27 mouse cellular contexts compared by ENCODE assay signal in genomic region chr4:137194106-137194505, GRCm38 (mm10).
DNase-seq lines count a peak whose midpoint lies in the region.
"Had no signal": no experiment of that assay in that cellular context is flagged by ENCODE, and none has a peak within 500 bp of the region (broad histone marks: within the 10 kb centered on the region; RNA-seq: fewer than 3 reads in every experiment).

No protein-coding gene starts in this region.

- whole genome bisulfite sequencing in limb, embryonic 10.5 days = 79% methylated on average over 11 of the region's 11 CpGs

- no peak overlapping the region for H3K27ac ChIP-seq in limb, embryonic 10.5 days
- H3K27ac ChIP-seq: embryonic facial prominence, embryonic 12.5 days; embryonic facial prominence, embryonic 15.5 days; forebrain, embryonic 12.5 days; forebrain, embryonic 15.5 days; heart, embryonic 15.5 days; hindbrain, embryonic 10.5 days; hindbrain, embryonic 13.5 days; intestine, embryonic 15.5 days had no signal

- H3K9me3 ChIP-seq in limb, embryonic 10.5 days (replicated peaks) = no peaks in the 10 kb centered on the region
- H3K9me3 ChIP-seq: embryonic facial prominence, embryonic 12.5 days; embryonic facial prominence, embryonic 15.5 days; forebrain, embryonic 12.5 days; forebrain, embryonic 15.5 days; G1E; heart, embryonic 12.5 days; heart, embryonic 15.5 days; hindbrain, embryonic 10.5 days; hindbrain, embryonic 13.5 days; intestine, embryonic 15.5 days had no signal

- intact Hi-C loops in gastrocnemius, postnatal 14 days (cut with DNase I; ENCODE audit: low total_unique reads) = no loop called here

- peak; percentile 85 for DNase-seq in gastrocnemius, adult 18-20 months (ENCODE audit: low spot score)
- no peak for DNase-seq in gastrocnemius, postnatal 4 days (ENCODE audit: low spot score in 2 of 2)
- peak; percentile 71 for DNase-seq in gastrocnemius, postnatal 14 days
- DNase-seq in skeletal muscle tissue, adult 2 months (ENCODE audit: low read depth, low spot score) = peak; percentile 89
- DNase-seq in cerebellum, postnatal 25 days = no peak
- DNase-seq in limb, embryonic 10.5 days (ENCODE audit: low spot score) = no peak
- DNase-seq: adrenal gland, postnatal 10 days; adrenal gland, postnatal 36 days; B cell, adult 2 months; cerebellum, adult 18-20 months; cerebellum, adult 9-10 months; cerebellum, postnatal 14 days; heart, adult 18-20 months; heart, postnatal 10 days; heart, postnatal 36 days; kidney, adult 11 months had no signal

- no peaks in the 10 kb centered on the region for H3K36me3 ChIP-seq in limb, embryonic 10.5 days
- H3K36me3 ChIP-seq: embryonic facial prominence, embryonic 12.5 days; embryonic facial prominence, embryonic 15.5 days; forebrain, embryonic 12.5 days; forebrain, embryonic 15.5 days; G1E; heart, embryonic 12.5 days; heart, embryonic 15.5 days; hindbrain, embryonic 10.5 days; hindbrain, embryonic 13.5 days; intestine, embryonic 15.5 days had no signal

- H3K4me1 ChIP-seq in limb, embryonic 10.5 days = peaks cover 36% of the 10 kb centered on the region

- 0 out of 2 replicates have a peak, but pooled peaks cover 2% of the 10 kb centered on the region for H3K27me3 ChIP-seq in limb, embryonic 10.5 days (ENCODE audit: low read depth, poor library complexity, severe bottlenecking)
- H3K27me3 ChIP-seq: embryonic facial prominence, embryonic 12.5 days; embryonic facial prominence, embryonic 15.5 days; forebrain, embryonic 15.5 days; intestine, embryonic 15.5 days; Patski had no signal

- H3K4me3 ChIP-seq in limb, embryonic 10.5 days = no peak overlapping the region
- H3K4me3 ChIP-seq: embryonic facial prominence, embryonic 12.5 days; embryonic facial prominence, embryonic 15.5 days; forebrain, embryonic 12.5 days; forebrain, embryonic 15.5 days; heart, embryonic 12.5 days; heart, embryonic 15.5 days; hindbrain, embryonic 10.5 days; hindbrain, embryonic 13.5 days; intestine, embryonic 15.5 days had no signal

Comparison
In these comparisons a context has a peak if more than half of its experiments do, and no peak if none do; other contexts are left out.
1. DNase-seq: peak in gastrocnemius, adult 18-20 months (single experiment), gastrocnemius, postnatal 14 days (single experiment) and skeletal muscle tissue, adult 2 months (single experiment); none in gastrocnemius, postnatal 4 days (0 of 2), cerebellum, postnatal 25 days (0 of 2) and limb, embryonic 10.5 days (single experiment).